Mouse (Mus musculus): ENCODE results near the gene 0610010K14Rik. TPM values are rescaled to one million over a fixed set of nuclear protein-coding genes. Genes with fewer than 3 reads are reported as not detected.
A peak's percentile ranks its signal among the peaks of the same experiment; 100 is the strongest.

0610010K14Rik gene
- total RNA-seq, 2 experiments from 2014 or later: 64.2 to 73.1 TPM

GRCm38 (mm10) chr11:70236717-70237116 is 997 bp downstream of the 0610010K14Rik start:
- intact Hi-C loops (cut with DNase I): loop anchor here (10.0 kb wide), 1 partner anchor 98 kb away; no protein-coding TSS in a partner anchor
- DNase-seq: no peak

DNA sequence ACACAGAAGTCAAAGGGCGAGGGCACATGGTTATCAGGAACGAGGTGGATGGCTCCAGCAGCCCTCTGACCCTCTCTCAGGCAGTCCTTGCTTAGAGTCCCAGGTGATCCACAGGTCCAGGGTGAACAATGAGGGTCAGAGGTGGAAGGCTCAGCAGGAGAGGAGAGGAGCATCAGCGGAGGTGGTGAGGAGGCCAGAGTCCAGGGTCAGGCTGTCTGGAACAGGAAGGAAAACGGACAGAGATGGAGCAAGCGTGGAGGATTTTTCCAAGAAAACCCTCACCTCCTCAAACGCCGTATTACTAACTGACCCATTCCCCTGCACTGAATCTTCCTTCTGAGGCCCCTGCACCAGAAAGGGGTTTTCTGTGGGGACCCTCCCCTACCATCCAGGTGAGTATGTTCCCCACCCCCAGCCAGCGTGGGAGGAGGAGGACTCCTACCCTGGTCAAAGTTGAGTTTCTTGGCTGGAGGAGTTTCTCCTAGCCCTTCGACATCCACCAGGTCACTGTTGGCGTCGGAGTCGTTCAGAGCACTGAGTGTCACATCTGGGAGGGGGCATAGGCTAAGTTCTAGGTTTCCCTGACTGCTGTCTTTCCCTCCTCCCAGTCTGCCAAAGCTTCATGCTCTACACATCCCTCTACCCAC is 2.3 kb downstream of the 0610010K14Rik start:
- intact Hi-C loops (cut with DNase I): loop anchor here (10.0 kb wide), 1 partner anchor 99 kb away; no protein-coding TSS in a partner anchor
- no peak for DNase-seq

DNA sequence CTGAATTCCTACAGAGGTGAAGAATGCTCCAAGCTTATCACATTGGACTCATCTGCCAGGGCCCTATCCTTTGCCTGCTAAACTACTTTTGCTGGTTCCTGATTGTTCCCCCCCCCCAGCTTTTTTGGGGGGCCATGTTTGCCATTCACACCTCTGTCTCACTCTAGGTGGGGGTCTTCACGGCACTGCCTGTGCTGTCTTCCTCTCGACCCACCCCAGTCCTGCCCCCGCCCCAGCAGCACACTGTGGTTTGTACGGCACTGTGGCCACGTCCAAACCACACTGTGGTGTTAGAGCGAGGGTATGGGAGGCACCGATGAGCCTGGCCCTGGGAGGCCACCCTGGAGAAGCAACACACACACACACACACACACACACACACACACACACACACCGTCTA is 3.2 kb downstream of the 0610010K14Rik start:
- intact Hi-C loops (cut with DNase I): loop anchor here (10.0 kb wide), 1 partner anchor 100 kb away; no protein-coding TSS in a partner anchor
- DNase-seq: no peak

DNA sequence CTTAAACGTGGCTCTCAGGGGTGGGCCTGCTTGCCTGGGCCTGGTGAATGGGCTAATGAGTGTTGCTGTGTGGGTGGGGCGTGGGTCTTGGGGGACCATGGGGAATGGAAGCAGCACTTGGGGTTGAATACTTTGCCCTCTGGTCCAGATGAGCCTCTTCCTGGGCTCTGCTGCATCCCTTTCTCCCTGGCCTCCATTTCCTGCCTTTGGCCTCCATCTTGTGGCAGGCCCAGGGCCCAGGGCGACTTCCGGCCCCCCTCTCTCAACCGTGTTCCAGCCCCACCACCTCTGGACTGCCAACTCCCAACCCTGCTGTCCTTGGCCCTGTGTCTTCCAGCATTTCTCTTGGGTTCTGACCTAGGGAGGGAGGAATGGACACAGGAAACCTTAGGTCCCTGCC is 3.7 kb downstream of the 0610010K14Rik start:
- no peak for DNase-seq
- intact Hi-C loops (cut with DNase I): loop anchor here (10.0 kb wide), 1 partner anchor 101 kb away; no protein-coding TSS in a partner anchor

- no peak for DNase-seq
- intact Hi-C loops (cut with DNase I): loop anchor here (10.0 kb wide), 1 partner anchor 102 kb away; no protein-coding TSS in a partner anchor
Observed at GRCm38 (mm10) chr11:70233016-70233415, 4.7 kb downstream of the 0610010K14Rik start.

GRCm38 (mm10) chr11:70232546-70232945 is 5.2 kb downstream of the 0610010K14Rik start:
- intact Hi-C loops (cut with DNase I): loop anchor here (10.0 kb wide), 1 partner anchor 102 kb away; no protein-coding TSS in a partner anchor
- DNase-seq: peak; percentile 83

DNA sequence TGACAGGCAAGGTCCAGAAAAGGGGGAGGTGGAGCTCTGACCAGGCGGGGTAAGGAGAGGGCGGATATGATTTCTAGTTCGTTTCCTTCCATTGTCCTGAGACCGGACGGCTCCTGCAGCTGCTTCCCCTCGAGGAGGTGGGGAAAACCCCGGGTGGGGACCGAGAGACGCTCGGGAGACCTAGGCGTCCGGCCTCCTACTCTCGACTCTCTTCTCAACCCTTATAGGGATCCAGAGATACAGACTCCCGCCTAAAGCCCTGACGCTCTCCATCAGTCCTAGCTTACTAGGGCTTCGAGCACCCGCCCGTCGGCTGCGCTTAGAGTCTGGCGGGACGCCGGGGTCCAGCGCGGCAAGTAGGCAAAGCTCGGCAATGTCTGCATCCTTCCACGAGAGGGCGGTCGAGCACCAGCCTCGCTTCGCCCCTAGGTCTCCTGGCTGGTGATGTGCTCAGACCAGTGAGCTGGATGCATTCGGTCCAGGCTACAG is 7.4 kb downstream of the 0610010K14Rik start:
- DNase-seq: peak; percentile 87
- intact Hi-C loops (cut with DNase I): loop anchor here (10.0 kb wide), 1 partner anchor 105 kb away; no protein-coding TSS in a partner anchor

GRCm38 (mm10) chr11:70229260-70230010 is 8.3 kb downstream of the 0610010K14Rik start, which contains the start of gene Bcl6b:
Gene Bcl6b (minus strand): TSS chr11:70229798.
- DNase-seq: no peak
- intact Hi-C loops (cut with DNase I): loop anchor here (10.0 kb wide), 1 partner anchor 105 kb away; no protein-coding TSS in a partner anchor

GRCm38 (mm10) chr11:70228828-70229227 is 8.9 kb downstream of the 0610010K14Rik start:
- intact Hi-C loops (cut with DNase I): no loop called here
- DNase-seq: peak; percentile 86

DNA sequence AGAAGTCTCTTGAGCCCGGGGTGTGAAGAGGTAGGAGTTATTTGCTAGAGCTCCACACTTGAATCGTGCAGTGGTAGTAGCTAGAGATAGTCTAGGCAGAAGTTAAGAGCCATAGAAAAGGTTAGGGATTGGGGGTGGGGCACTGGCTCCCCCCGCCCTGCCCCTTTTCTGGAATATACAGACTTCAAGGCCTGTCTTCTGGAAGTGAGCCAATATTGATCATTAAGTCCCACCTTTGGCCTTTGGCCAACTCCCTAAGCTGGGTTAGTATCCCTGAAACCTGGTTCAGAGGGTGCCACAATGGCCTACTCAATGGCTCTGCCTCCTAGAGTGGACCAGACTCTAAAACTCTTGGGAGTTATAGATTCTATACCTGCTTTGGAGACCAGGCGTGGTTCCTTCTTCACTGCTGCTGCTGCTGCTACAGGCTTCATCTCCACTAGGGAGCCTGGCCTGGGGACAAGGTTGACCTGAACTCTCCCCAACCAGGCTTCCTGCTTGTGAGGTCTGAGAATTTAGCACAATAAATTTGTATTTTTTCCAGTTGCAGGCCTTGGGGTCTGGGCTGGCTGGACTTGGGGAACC is 10.0 kb downstream of the 0610010K14Rik start:
- DNase-seq: no peak
- intact Hi-C loops (cut with DNase I): no loop called here

- no peak for DNase-seq
- intact Hi-C loops (cut with DNase I): no loop called here
Observed at GRCm38 (mm10) chr11:70227126-70227525, 10.6 kb downstream of the 0610010K14Rik start.

- intact Hi-C loops (cut with DNase I): no loop called here
- DNase-seq: no peak
Observed at GRCm38 (mm10) chr11:70226602-70226890, 11.2 kb downstream of the 0610010K14Rik start.

DNA sequence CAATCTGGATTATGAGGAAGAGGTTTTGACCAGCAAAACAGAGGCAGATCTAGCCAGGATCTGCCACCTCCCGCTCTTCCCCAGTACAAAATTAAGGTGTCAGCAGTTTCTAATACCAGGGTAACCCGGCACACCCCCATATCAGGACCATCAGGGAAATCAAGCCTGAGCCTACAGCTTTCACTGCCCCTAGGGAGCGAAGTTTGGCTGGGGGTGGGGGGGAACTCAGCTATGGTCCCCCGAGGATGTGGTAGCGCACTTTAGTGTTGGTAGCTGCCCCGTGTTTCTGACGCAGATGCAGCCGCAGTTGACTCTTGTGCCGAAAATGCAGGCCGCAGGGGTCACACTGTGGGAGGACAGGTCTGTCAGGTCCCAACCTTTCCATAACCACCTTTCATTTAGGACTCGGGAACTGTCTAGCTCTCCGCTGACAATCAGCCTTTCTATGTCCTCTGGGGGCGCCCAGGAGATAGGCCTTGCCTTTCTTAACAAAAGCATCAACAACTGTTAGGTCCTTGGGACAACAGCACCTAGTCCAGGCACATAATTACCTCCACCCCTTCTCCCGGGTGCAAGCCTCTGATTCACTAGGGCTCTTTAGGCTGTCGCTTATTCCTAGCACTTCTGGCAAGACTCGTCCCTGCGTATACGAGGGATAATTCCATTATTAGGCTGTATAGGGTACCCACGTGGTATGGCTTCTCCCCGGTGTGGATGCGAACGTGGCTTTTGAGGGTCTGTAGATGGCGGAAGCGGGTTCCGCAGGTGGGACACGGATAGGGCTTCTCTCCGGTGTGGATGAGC is 11.7 kb downstream of the 0610010K14Rik start:
- DNase-seq: no peak
- intact Hi-C loops (cut with DNase I): no loop called here

DNA sequence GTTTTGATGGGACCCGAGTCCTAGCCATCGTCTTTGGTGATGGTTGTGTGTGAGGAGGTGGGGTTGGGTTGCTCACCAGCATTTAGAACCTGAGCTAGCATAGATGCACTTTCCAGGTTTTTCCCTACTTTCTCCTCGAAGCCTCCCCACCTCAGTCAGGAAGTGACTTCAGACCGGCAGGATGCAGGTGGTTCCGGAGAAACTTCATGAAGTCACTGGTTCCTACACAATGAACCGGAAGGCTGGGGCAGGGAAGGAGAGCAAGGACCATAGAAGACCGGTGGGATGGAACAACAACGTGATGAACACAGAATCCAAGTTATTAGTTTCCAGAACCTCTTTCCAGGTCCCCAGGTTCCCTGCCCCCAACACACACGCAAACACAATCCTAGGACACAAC is 14.0 kb downstream of the 0610010K14Rik start:
- DNase-seq: no peak
- intact Hi-C loops (cut with DNase I): no loop called here

DNA sequence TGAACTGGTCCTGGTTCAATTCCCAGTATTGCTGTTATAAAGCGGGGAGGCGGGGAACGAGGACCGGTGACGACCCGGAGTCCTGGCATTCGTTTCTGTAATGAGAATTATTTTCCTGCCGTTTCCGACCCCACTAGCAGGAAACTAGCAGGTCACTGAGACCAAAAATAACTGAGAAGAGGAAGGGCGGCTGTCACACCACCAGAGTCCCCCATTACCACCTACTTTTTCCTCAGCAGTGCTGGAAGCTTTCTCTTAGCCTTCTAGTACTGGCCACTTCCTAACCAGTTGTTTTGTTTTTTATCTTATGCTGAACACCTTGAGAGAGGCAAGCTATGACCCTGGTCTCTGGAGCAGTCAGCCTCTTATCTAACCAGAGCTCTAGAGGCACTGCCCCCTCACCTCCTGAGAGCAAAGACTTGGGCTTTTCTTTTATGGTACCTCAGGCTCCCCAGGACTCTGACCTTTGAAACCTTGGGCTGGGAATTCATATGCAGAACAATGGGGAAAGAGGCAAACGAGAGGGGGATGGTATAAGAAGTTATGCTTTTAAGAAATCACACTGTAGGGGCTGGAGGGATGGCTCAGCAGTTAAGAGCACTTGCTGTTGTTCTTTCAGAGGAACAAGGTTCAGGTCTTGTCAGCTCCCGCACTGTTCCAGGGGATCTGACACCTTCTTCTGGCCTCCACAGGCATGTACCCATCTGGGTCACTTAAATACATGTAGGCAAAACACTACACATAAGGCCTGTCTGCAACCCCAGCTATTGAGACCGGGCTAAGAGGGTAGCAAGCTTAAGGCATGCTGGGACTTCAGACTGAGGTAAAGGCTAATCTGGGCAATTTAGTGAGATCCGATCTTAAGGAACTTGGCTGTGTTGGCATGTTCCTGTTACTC is 15.9 kb downstream of the 0610010K14Rik start:
- no peak for DNase-seq
- intact Hi-C loops (cut with DNase I): no loop called here

GRCm38 (mm10) chr11:70220731-70221602 is 16.7 kb downstream of the 0610010K14Rik start, which contains the start of gene Slc16a13:
Gene Slc16a13 (minus strand): TSS chr11:70221064.
- intact Hi-C loops (cut with DNase I): no loop called here

DNA sequence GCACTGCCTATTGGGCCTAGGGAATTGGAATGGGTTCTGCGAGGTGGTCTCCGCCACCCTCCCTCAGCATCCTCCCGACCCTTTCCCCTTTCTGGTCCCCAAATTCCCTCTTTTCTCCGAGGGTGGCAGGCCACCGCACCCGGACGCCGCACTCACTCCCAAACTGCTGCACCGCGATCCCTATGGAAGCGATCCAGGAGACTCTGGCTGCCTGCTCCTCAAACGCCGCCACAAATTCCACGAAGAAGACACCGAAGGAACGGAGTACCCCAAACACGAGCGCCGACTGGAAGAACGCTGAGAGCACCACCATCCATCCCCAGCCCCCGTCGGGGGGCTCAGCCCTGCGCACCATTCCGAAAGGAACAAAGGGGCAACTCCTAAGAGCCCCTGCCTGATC is 17.4 kb downstream of the 0610010K14Rik start:
- DNase-seq: no peak
- intact Hi-C loops (cut with DNase I): no loop called here

More at GRCm38 (mm10) chr11:70220731-70221602, 16.7 kb downstream of the 0610010K14Rik start, which contains the start of gene Slc16a13:
- DNase-seq: peak; percentile 98

- intact Hi-C loops (cut with DNase I): no loop called here
- DNase-seq: no peak
Observed at GRCm38 (mm10) chr11:70219873-70220272, 17.8 kb downstream of the 0610010K14Rik start.

Data from left cerebral cortex, postnatal 4 days (tissue).